29 mouse cellular contexts compared by ENCODE assay signal in the genomic region with DNA sequence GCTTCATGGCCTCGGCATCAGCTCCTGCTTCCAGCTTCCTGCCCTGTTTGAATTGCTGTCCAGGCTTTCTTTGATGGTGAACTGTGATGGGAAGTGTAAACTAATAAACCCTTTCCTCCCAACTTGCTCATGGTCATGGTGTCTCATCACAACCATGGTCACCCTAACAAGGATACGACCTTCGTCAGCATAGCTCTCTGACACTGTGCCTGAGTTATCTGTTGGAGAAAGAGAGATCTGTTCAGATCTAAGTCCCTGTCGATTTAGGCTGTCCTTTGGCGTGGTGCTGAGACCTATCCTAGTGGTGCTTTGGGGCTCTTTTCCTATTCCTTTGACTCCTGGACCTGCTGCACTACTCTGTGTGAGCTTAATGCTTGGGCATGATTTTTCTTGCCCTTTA.
"Had no signal": no experiment of that assay in that cellular context is flagged by ENCODE, and none has a peak within 500 bp of the region (broad histone marks: within the 10 kb centered on the region; RNA-seq: fewer than 3 reads in every experiment).

No protein-coding gene starts in this region.

- H3K4me3 ChIP-seq: limb, embryonic 10.5 days; limb, embryonic 12.5 days; limb, embryonic 13.5 days; limb, embryonic 15.5 days; liver, embryonic 12.5 days; liver, embryonic 13.5 days; liver, embryonic 15.5 days; lung, embryonic 15.5 days; megakaryocyte, embryonic 14.5 days; midbrain, embryonic 10.5 days; midbrain, embryonic 12.5 days; midbrain, embryonic 13.5 days; midbrain, embryonic 15.5 days; myocyte; neural tube, embryonic 12.5 days; neural tube, embryonic 13.5 days had no signal

- H3K36me3 ChIP-seq: limb, embryonic 10.5 days; limb, embryonic 12.5 days; limb, embryonic 13.5 days; limb, embryonic 15.5 days; liver, embryonic 12.5 days; liver, embryonic 13.5 days; liver, embryonic 15.5 days; lung, embryonic 15.5 days; midbrain, embryonic 10.5 days; midbrain, embryonic 12.5 days; midbrain, embryonic 13.5 days; midbrain, embryonic 15.5 days; neural tube, embryonic 12.5 days; neural tube, embryonic 13.5 days had no signal

- H3K9me3 ChIP-seq: limb, embryonic 10.5 days; limb, embryonic 12.5 days; limb, embryonic 13.5 days; limb, embryonic 15.5 days; liver, embryonic 12.5 days; liver, embryonic 13.5 days; liver, embryonic 15.5 days; lung, embryonic 15.5 days; megakaryocyte, embryonic 14.5 days; midbrain, embryonic 10.5 days; midbrain, embryonic 12.5 days; midbrain, embryonic 13.5 days; midbrain, embryonic 15.5 days; neural tube, embryonic 12.5 days; neural tube, embryonic 13.5 days had no signal

- DNase-seq: left cerebral cortex, postnatal 4 days; liver; liver, embryonic 13.5 days; liver, postnatal 0 days; lung, adult 18-20 months; lung, adult 2 months; lung, embryonic 14.5 days; lung, postnatal 10 days; lung, postnatal 14 days; lung, postnatal 36 days; lung, postnatal 4 days; midbrain, embryonic 14.5 days had no signal

- ATAC-seq: liver, embryonic 12.5 days; liver, postnatal 0 days; lung, postnatal 0 days; midbrain, embryonic 13.5 days; midbrain, embryonic 15.5 days; midbrain, embryonic 16.5 days had no signal

- H3K4me1 ChIP-seq: limb, embryonic 10.5 days; limb, embryonic 12.5 days; limb, embryonic 13.5 days; limb, embryonic 15.5 days; liver, embryonic 12.5 days; liver, embryonic 13.5 days; liver, embryonic 15.5 days; lung, embryonic 15.5 days; megakaryocyte, embryonic 14.5 days; midbrain, embryonic 10.5 days; midbrain, embryonic 12.5 days; midbrain, embryonic 13.5 days; midbrain, embryonic 15.5 days; neural tube, embryonic 12.5 days; neural tube, embryonic 13.5 days had no signal

- H3K27me3 ChIP-seq: limb, embryonic 12.5 days; limb, embryonic 13.5 days; limb, embryonic 15.5 days; liver, embryonic 12.5 days; liver, embryonic 13.5 days; liver, embryonic 15.5 days; lung, embryonic 15.5 days; megakaryocyte, embryonic 14.5 days; midbrain, embryonic 12.5 days; midbrain, embryonic 13.5 days; midbrain, embryonic 15.5 days; neural tube, embryonic 12.5 days; neural tube, embryonic 13.5 days had no signal
